Mouse (Mus musculus) thymus, postnatal 14 days (tissue): Measurements from ENCODE around the gene Ly6c2.
"Not testable (repeated sequence)": the region's sequence is repeated elsewhere in the genome, so short reads cannot be mapped to it uniquely, and the experiment has no call there.

Experiments used
- DNase-seq: peaks from one replicate; pipeline ENCODE4 v3.0.0; 2021

Ly6c2 gene

DNA sequence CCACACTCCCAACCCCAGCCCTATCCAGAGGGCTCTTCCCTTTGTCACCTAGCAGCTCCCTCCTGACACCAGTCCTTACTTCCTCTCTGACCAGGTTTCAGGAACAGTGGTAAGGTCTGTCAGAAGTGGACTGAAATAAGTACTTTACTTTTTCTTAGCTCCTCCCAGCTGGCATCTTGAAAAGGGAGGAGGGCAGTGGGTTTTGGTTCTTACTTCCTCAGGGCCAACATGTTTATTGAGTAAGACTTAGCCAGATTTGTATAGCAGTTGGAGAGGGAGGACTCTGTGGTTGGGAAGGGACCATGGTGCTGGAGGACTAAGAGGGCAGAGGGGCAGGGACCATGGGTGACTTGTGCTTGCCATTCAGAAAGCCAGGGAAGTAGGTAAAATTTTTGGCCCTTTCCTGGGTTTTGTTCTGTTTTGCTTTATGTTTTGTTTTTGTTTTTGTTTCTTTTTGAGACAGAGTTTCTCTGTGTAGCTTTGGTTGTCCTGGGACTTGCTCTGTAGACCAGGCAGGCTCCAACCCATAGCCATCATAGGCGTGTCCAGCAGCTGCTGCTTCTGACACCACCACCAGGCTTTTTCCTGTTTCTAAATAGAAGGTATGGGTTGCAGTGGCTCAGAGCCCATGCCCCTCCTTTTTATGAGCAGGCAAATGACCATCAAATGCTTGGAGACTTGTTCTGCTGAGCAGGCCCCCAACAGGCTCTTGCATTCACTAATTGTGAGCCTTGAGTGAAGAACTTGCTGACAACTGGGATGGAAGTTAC is at the start of gene Ly6c2:
Ly6c2 (minus strand) TSS at position 110 of the 770 bp plus-strand sequence.
- DNase-seq: not testable (repeated sequence)

DNA sequence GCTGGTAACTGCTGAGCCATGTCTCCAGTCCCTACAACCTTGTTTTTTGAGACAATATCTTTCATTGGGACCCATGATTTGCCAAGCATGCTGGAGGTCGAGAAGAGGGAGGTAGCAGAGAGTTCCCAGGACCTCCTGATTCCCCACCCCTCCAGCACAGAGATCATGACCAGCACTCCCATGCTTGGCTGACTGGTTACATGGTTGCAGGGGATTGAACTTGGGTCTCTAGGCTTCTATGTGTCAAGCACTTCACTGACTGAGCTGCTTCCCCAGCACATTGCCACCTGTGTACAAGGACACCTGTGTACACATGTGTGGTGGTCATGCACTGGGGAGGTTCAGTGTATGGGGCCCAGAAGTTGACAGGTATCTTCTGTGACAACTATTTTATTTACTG is 45.9 kb upstream of the Ly6c2 start:
- no peak for DNase-seq

DNA sequence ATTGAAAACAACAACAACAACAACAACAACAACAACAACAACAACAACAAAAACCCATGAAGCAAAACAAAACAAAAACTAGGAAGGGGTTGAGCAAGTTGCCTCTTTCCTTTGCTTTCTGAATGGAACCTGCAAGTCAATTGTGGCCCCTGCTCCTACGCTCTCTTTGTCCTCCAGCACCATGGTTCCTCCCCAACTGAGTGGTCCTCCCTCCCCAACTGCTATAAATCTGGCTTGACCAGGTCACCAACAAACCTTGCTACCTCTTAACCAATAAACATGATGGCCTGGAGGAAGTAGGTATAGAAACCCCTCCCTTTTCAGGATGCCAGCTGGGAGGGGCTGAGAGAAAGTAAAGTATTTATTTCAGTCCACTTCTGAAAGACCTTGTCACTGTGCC is 43.2 kb upstream of the Ly6c2 start, which contains the start of gene Ly6g:
Ly6g (plus strand) TSS at position 301 of the 400 bp plus-strand sequence.
- DNase-seq: no peak

DNA sequence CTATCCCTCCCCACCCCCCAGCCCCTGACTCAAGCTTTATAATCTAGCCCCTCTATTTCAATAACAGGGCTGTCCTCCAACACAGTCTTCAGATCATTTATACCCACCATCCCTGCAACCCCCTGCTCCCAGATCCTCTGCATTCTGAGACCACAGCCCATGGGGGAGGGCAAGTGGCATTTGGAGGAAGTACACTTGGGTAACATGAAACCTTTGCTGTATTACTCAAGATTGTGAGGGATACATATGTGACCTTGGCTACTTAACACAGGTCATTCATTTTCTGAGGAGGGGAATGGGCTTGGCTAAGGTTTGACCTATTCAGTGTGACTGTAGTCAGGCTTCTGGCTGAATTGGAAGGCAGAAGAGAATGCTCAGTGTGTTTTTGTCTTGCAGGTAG is 41.3 kb upstream of the Ly6c2 start:
- no peak for DNase-seq

DNA sequence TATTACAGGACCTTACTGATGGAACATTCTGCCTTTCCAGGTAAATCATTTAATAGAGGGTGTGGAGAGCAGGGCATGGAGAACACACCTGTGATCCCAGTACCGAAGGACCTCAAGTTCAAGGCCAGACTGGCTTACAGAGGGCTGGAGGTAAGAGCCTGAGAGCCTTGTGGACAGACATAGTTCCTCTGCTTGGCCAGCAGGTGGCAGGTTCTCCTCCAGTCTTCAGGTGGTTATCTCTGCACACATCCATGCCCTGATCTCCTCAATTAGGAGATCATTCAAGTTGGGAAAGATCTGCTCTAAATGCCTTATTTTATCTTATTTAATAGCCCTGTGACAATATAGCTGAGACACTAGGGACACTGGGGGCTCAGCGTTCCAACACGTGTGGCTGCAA is 32.0 kb upstream of the Ly6c2 start:
- DNase-seq: peak; percentile 45

DNA sequence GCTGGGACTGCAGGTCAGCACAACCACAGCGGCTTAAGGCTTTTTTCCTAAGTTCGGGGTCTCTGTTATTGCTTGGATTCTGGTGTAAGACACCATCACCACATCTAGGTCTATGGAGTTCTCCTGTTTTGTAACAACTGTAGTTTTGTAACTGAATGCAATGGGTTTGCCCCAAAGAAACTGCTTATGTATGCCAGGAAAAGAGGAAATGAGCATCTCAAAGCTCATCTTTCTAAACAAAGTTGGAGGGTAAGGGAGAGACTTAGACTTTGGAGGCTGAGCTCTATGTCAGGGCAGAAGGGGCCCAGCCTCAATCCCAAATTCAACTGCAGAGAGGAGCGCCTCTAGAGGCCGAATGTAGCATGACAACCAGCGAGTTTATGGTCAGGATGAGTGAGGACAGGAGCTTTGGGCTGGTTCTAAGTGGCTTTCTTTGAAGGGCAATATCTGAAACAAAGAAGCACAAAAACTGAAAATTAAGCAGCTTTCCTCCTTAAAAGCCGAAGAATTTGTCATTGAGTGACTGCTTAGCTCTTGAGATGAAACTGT is 30.1 kb upstream of the Ly6c2 start:
- peak; percentile 70 for DNase-seq

- DNase-seq: not testable (repeated sequence)
These were observed 26.0 kb upstream of the Ly6c2 start for GRCm38 (mm10) chr15:75137739-75138138.

GRCm38 (mm10) chr15:75135090-75135783 is 23.5 kb upstream of the Ly6c2 start:
- DNase-seq: not testable (repeated sequence)

DNA sequence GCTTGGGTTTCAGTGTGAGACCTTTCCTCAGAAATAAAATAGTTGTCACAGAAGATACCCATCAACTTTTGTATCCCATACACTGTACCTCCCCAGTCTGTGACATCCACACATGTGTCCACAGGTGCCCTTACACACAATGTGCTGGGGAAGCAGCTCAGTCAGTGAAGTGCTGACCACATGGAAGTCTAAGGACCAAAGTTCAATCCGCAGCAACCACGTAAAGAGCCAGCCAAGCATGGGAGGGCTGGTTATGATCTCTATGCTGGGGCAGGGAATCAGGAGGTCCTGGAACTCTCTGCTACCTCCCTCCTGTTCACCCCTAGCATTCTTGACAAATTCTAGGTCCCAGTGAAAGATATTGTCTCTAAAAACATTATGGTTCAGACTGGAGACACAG is 20.6 kb upstream of the Ly6c2 start:
- not testable (repeated sequence) for DNase-seq

DNA sequence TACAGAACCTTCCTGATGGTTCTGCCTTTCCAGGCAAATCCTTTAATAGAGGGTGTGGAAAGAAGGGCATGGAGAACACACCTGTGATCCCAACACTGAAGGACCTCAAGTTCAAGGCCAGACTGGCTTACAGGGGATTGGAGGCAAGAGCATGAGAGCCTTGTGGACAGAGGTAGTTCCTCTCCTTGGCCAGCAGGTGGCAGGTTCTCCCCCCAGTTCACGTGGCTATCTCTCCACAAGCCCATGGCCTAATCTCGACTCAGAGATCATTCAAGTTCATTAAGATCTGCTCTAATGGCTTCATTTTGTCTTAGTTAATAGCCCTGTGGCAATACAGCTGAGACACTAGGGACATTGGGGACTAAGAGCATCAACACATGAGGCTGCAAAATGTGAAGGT is 8.3 kb upstream of the Ly6c2 start:
- DNase-seq: peak; percentile 66

DNA sequence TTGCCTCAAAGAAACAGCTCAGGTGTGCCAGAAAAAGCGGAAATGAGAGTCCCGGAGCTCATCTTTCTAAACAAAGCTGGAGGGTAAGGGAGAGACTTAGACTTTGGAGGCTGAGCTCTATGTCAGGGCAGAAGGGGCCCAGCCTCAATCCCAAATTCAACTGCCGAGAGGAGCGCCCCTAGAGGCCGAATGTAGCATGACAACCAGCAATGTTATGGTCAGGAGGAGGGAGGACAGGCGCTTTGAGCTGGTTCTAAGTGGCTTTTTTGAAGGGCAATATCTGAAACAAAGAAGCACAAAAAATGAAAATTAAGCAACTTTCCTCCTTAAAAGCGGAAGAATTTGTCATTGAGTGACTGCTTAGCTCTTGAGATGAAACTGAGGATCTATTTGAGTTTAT is 7.0 kb upstream of the Ly6c2 start:
- peak; percentile 75 for DNase-seq

DNA sequence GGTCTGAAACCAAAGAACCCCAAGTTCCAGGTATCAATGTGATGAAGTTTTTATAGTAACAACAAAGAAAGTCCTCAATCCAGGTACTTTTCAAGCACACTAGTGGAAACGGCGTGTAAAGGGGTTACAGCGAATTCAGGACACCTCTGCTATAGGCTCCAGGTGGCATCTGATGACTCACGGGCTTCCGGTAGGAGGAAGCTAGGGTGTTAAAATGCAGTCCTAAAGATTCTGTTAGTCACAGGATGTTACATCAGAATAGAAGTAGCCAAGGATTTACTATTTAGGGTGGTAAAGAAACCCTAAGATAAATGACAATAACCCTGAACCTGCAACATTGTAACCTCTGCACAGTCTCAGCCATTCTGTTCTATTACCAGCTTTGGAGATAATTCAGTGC is 5.7 kb upstream of the Ly6c2 start:
- peak; percentile 39 for DNase-seq

DNA sequence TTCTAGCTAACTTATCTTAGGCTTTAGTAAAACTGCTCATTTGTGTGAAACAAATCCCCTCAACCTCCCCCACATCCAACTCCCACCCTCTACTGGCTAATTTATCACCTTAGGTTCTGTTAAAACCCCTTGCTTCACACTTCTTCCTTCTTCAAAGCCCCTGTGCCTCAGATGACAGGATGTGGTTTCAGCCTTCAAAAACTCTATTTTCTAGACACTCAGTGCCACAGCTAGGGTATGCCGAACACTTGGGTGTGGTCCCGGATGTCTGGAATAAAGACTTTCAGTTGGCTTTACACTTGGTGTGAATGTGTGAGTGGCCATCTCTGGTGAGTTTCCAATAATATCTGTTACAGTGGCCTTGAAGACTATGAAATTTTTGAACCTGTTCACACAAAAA is 4.8 kb upstream of the Ly6c2 start:
- peak; percentile 80 for DNase-seq

DNA sequence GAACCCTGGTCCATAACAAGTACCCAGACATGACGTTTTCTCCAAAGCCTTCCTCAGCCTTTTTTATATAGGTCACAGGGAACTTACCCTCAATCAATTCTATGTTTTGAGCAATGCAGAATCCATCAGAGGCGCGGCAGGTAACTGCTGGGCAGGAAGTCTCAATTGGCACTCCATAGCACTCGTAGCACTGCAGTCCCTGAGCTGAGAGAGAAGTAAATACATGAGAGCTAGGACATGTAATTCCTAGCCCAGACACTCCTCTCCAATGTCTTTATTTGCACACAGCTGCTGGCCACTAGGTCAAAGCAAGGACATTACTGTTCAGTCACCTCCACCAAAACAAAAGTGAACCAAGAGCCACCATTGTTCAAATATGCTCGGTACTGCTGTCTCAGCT is 1.3 kb downstream of the Ly6c2 start:
- DNase-seq: not testable (repeated sequence)

DNA sequence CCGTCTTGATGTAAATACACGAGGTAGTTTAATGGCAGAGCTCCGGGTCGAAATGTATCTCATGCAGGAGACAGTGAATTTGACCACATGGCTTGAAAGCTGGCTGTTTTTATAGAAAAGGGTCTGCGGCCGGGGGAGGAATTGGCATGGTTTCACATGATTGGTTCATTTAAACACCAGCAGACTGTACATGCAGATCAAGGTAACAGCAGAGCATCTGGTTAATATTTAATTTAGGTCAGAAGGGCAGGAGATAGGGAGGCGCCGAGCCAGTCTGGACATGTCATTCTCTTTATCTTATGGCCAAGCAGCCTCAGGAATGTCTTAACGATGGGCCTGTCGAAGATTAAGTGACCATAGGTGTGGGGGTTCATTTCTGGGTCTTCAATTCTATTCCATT is 12.5 kb downstream of the Ly6c2 start:
- DNase-seq: no peak

DNA sequence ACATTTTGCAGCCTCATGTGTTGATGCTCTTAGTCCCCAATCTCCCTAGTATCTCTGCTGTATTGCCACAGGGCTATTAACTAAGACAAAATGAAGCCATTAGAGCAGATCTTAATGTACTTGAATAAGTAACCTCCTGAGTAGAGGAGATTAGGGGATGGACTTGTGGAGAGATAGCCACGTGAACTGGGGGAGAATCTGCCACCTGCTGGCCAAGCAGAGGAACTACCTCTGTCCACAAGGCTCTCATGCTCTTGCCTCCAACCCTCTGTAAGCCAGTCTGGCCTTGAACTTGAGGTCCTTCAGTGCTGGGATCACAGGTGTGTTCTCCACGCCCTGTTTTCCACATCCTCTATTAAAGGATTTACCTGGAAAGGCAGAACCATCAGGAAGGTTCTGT is 23.7 kb downstream of the Ly6c2 start:
- peak; percentile 27 for DNase-seq

DNA sequence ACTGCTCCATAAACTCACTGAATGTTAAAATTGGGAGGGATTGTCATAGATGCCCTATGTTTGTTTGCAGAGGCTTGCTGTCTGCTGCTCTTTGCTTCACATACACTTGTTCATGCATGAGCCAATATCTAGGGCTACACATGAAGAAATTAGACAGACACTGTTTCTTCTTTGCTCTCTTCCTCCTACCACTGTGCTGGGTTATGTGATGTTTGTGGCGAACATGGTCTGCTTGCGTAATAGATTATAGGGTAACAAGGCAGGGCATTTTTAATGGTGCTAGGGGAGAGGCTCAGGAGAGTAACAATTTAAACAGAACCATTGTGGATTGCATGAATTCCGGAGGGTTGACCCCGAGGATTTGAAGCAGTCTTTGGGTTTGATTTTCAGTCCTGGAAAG is 41.8 kb downstream of the Ly6c2 start:
- no peak for DNase-seq

DNA sequence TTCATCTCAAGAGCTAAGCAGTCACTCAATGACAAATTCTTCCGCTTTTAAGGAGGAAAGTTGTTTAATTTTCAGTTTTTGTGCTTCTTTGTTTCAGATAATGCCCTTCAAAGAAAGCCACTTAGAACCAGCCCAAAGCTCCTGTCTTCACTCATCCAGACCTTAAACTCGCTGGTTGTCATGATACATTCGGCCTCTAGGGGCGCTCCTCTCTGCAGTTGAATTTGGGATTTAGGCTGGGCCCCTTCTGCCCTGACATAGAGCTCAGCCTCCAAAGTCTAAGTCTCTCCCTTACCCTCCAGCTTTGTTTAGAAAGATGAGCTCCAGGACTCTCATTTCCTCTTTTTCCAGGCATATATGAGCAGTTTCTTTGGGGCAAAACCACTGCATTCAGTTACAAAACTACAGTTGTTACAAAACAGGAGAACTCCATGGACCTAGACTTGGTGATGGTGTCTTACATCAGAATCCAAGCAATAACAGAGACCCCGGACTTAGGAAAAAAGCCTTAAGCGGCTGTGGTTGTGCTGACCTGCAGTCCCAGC is 49.7 kb downstream of the Ly6c2 start:
- DNase-seq: peak; percentile 88

DNA sequence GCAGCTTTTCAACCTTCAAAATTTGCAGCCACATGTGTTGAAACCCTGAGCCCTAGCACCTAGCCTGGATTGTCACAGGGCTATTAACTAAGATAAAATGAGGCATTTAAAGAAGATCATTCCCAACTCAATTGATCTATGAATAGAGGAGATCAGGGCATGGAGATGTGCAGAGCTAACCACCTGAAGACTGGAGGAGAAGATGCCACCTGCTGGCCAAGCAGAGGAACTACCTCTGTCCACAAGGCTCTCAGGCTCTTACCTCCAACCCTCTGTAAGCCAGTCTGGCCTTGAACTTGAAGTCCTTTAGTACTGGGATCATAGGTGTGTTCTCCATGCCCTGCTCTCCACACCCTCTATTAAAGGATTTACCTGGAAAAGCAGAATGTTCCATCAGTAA is 51.3 kb downstream of the Ly6c2 start:
- peak; percentile 75 for DNase-seq
